Mouse (Mus musculus) macrophage (primary cell): ENCODE measurements around the gene Syt7. TPM values are rescaled to one million over a fixed set of nuclear protein-coding genes. Genes with fewer than 3 reads are reported as not detected.

Experiments
- H3K27ac ChIP-seq: fragments of 350-480 bp; formaldehyde crosslinking; 2 replicates; pipeline ENCODE4 v1.9.0; 2021
- H3K36me3 ChIP-seq: fragments of 350-480 bp; formaldehyde crosslinking; 2 replicates; pipeline ENCODE4 v1.9.0; 2021; ENCODE audit errors: inconsistent target
- H3K4me3 ChIP-seq: fragments of 350-480 bp; formaldehyde crosslinking; 2 replicates; pipeline ENCODE4 v1.9.0; 2021; ENCODE audit errors: inconsistent target
- H3K79me2 ChIP-seq: fragments of 350-480 bp; formaldehyde crosslinking; 2 replicates; pipeline ENCODE4 v1.9.0; 2021; ENCODE audit errors: inconsistent target
- WGBS: methylation state at CpG from one replicate; pipeline ENCODE4 v1.1.7; 2026; ENCODE audit warnings: inconsistent platforms; ENCODE audit not compliant: missing documents; 5-methylcytosine and 5-hydroxymethylcytosine counted together
- polyA plus RNA-seq: library from polyadenylated mRNA; stranded (reverse); fragments of 250-400 nt; gene quantifications from 3 replicates; pipeline ENCODE4 v1.2.4, GENCODE M21; 2018; ENCODE audit warnings: inconsistent platforms
- total RNA-seq, 78 experiments: library from RNA; depleted of rRNA; stranded (reverse); fragments of 250-400 nt; gene quantifications; 1 replicate in 9 of 78; 2 replicates in 24 of 78; 3 replicates in 43 of 78; 4 replicates in 2 of 78; pipeline ENCODE4 v1.2.4; 2018; ENCODE audit warnings: inconsistent platforms in 56 of 78

The Syt7 gene
- 10 to 100 TPM in 1 of 26 experiments, 1 to 10 TPM in 13, under 1 TPM in 1, not detected in 11; 0.38 to 14.9 (median 2.3) TPM for total RNA-seq (2018; cell fraction: chromatin; rRNA removed)
- 1 to 10 TPM in 13 of 26 experiments, under 1 TPM in 4, not detected in 9; under 0.01 to 6.5 (median 3.3) TPM for total RNA-seq (2018; cell fraction: cytosol; rRNA removed)
- total RNA-seq (2018; cell fraction: nucleus; rRNA removed) = 1 to 10 TPM in 13 of 26 experiments, under 1 TPM in 2, not detected in 11; 0.51 to 6.4 (median 2.8) TPM
- polyA plus RNA-seq = not detected in 3 replicates

DNA sequence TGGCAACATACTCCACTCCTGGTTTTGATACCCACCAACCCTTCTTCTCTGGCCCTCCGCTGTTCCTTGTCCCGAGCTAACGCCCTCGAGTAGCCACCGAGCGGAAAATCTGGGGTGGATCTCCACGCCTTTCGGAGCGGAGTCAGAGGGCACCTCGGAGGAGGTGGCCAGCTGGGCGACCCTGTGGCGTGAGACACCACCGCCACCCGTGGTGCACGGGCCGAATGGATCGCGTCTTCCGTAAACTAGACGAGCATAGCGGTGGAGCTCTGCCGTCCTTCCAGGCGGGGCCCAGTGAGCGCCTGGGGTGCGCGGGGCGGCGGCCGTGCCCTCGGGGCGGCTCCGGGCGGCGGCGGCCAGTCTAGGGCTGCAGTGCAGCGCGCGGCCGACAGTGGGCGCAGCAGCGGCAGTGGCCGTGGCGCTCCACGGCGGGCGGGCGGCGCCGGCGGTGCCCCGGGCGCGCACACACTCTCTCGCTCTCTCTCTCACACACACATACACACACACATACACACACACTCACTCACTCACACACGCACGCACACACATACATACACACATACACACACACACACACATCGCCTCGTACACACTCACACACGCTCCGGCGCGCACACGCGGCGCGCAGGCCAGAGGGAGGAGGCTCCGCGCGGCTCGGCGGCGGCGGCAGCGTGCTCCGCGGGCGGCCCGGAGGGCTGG lies at the start of gene Syt7:
TSS of gene Syt7 (plus strand) at position 476 of the 699 bp plus-strand sequence.
- 3% methylated on average over 52 of the region's 78 CpGs for WGBS
- Histone ChIP-seq H3K79me2 (no peaks in the 10 kb centered on the region), H3K4me3 (no peak within 1 kb of the TSS)

DNA sequence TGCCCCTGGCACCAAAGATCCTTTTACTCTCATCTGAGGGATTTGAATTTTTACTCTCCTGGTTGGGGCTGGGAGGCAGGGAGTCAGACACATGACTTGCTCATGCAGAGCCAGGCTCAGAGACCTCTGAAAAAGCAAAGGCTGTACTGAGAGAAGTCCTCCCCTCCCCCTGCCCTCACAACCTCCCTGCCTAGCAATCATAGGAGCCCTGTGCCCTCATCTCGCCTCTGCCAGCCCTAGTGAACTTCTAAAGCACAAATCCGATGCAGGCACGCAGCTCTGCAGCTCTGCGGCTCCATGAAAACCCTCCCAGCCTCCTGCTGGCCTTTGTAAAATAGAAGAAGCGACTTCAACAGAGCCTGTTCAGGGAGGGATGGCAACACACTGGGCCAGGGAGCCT lies 49.6 kb upstream of the Syt7 start:
- H3K36me3 ChIP-seq = no peaks in the 10 kb centered on the region
- WGBS = 42% methylated on average over 5 of the region's 5 CpGs

More for the DNA sequence above, at the start of gene Syt7:
- H3K36me3 ChIP-seq = no peaks in the 10 kb centered on the region
- no peak within 1 kb of the TSS for H3K27ac ChIP-seq

DNA sequence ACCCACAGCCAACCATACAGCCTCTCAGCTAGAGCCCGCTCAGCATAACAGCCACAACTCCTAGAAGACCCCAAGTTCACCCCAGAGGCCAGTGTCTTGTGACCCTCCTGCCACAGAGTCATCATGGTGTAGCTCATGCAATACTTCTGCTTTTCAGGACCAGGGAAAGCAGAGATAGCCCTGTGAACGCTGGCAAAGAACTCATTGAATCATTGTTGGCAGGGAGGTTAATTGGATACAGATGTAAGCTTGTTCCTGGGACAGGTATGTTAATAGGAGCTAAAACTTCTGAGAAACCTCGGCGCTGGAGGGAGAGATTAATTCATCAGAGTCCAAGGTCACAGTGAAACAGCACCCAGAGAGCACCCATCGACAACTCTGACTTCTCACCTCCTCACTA lies 48.2 kb upstream of the Syt7 start:
- WGBS = 42% methylated on average over 5 of the region's 5 CpGs
- Histone ChIP-seq H3K4me3 (no peak overlapping the region), H3K27ac (no peak overlapping the region), H3K36me3 (no peaks in the 10 kb centered on the region), H3K79me2 (no peaks in the 10 kb centered on the region)

More for the DNA sequence above, 49.6 kb upstream of the Syt7 start:
- Histone ChIP-seq H3K79me2 (no peaks in the 10 kb centered on the region), H3K27ac (no peak overlapping the region), H3K4me3 (no peak overlapping the region)

DNA sequence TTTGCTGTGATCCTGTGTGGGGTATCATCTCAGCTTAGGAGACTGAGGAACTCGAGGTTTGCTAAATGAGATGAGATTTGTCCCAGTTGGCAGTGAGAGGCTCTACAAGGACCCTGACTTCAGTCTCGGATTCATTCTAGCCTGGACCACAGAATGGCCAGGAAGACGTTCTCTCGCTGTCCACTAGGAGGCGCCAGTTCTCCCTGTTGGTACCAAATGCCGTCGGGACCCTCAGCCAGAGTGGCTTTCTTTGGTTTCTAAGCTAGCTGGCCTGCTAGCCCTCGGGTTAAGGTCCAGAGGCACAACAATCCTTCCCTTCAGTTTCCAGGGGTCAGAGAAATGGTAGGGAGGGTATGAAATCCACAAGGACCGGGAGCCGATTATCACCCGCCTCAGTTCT lies 47.7 kb upstream of the Syt7 start:
- Histone ChIP-seq H3K4me3 (no peak overlapping the region), H3K27ac (no peak overlapping the region), H3K36me3 (no peaks in the 10 kb centered on the region), H3K79me2 (no peaks in the 10 kb centered on the region)
- 19% methylated on average over 11 of the region's 11 CpGs for WGBS

DNA sequence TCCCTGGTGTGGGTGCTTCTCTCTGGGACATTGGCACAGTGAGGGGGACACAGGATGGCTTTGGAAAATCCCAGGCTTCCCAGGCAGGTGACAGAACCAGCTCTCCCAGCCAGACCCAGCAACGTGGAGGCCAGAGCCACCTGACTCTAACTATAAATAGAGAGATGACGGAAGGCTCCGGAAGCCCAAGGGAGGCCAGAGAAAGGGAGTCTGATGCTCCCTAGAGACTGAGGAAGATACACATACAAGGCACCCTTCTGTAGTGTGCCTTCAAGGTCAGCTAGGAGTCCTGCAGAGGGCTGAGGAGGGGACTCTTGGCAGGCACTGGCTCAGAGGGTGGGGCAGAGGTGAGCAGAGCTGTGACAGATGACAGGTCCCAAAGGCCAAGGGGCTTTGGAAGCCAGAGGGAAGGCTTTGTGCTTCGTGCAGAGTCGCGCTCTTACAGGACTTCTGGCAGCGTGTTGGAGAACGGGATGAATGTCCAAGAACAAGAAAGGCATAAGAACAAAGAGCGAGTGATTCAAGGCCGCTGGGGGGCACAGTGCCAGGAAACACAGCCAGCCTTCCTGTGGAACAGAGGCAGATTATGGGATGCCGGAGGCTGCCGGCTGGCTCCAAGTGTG lies 47.0 kb upstream of the Syt7 start:
- no peak overlapping the region for H3K27ac ChIP-seq
- no peaks in the 10 kb centered on the region for H3K79me2 ChIP-seq
- H3K4me3 ChIP-seq = no peak overlapping the region
- H3K36me3 ChIP-seq = no peaks in the 10 kb centered on the region
- WGBS = 81% methylated on average over 12 of the region's 12 CpGs

DNA sequence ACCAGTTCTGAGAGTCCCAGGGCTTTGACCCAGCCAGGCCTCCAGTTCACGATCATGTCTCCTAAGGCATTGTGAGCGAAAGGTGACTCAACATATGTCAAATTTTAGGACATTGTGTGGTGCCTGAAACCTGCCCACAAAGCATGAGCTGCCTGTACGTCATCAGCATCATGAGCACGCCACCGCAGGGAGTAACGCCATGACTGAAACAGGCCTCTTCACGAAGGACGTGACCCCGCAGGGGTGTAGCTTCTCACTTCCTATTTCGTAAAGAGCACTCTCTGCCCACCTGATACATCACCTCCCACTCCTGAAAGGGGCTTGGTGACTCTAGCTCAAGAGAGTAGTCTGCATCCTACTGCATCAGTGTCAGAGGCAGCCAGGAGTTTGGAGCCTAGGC lies 45.0 kb upstream of the Syt7 start:
- Histone ChIP-seq H3K4me3 (no peak overlapping the region), H3K27ac (no peak overlapping the region), H3K79me2 (no peaks in the 10 kb centered on the region), H3K36me3 (no peaks in the 10 kb centered on the region)
- 85% methylated on average over 10 of the region's 10 CpGs for WGBS

DNA sequence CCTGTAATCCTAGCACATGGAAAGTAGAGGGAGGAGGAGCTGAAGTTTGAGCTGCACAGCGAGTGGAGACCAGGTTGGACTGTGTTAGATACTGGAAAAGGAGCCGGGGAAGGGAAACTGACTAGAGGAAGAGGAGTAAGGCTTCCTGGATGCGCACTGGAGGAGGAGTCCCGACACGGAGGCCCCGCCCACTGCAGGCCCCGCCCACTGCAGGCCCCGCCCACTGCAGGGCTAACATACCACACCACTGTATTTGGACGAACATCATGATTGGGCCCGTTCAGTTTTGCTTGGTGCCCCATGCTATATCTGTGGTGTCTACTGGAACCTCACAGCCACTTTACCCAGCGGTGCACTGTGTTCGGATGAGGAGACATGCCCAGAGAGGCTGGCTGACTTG lies 43.2 kb upstream of the Syt7 start:
- WGBS = 48% methylated on average over 12 of the region's 12 CpGs
- no peaks in the 10 kb centered on the region for H3K36me3 ChIP-seq
- no peak overlapping the region for H3K4me3 ChIP-seq
- no peaks in the 10 kb centered on the region for H3K79me2 ChIP-seq
- H3K27ac ChIP-seq = no peak overlapping the region

DNA sequence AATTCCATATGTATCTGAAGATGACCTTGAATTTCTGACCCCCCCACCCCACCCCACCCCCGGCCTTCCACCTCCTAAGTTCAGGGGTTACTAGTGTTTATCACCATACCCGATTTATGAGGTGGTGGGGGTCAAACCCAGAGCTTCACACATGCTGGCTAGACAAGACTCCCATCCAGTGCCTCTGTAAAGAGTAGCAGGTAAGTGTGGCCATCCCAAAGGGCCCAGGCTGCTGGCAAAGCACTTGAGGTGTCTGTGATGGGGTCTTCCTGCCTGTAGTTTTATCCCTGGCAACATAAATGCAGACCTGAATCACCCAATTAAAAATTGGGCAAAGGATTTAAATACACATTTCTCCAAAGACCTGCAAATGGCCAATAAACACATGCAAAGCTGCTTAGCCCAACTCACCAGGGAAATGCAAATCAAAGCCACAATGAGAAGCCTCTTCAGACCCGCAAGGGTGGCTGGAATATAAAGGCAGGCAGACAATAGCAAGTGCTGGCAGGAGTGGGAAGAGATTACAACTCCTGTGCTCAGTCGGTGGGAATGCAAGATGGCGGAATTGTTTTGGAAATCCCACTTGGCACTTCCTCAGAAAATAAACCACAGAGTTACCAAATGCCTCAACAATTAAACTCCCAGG lies 41.1 kb upstream of the Syt7 start:
- Histone ChIP-seq H3K79me2 (no peaks in the 10 kb centered on the region), H3K36me3 (no peaks in the 10 kb centered on the region), H3K27ac (no peak overlapping the region), H3K4me3 (no peak overlapping the region)
- 83% methylated on average over 4 of the region's 5 CpGs for WGBS

DNA sequence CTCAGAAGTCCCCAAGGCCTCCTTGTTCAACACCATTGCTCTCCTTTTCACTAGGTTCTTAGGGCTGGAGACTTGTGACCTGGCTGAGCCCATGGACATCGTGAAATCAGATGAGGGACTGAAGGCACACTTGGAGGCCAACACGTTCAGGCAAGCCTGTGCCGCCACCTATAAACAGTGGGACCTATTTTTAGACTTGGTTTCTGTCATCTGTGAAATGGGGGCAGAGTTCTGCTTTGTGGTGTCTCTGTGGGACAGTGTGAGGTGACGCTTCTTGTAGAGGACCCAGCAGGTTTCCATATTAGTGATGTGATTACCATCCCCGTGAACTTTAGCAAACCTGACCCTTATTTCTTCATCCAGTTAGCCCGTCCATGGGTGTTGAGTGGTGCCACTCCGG lies 36.7 kb upstream of the Syt7 start:
- no peaks in the 10 kb centered on the region for H3K79me2 ChIP-seq
- no peak overlapping the region for H3K4me3 ChIP-seq
- WGBS = 88% methylated on average over 7 of the region's 7 CpGs
- no peaks in the 10 kb centered on the region for H3K36me3 ChIP-seq
- no peak overlapping the region for H3K27ac ChIP-seq

DNA sequence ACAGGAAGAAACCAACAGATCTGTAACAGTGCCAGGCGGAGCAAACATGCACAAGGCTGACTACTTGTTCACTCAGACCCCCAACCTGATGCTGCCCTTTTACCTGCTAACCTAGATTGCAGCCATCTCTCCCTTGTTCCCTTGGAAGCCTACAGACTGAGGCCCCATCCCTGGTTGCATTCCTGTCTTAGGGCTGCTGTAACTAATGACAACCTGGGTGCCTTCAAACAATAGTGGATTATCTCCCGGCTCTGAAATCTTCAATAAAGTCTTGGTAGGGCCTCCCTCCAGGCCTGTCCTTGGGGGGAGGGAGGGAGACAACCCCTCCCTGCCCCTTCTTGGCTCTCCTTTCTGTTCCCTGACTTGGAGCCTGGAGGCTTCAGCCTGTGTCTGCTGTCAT lies 34.1 kb upstream of the Syt7 start:
- no peaks in the 10 kb centered on the region for H3K79me2 ChIP-seq
- WGBS = 88% methylated on average over 2 of the region's 2 CpGs
- no peak overlapping the region for H3K27ac ChIP-seq
- no peaks in the 10 kb centered on the region for H3K36me3 ChIP-seq
- H3K4me3 ChIP-seq = no peak overlapping the region

DNA sequence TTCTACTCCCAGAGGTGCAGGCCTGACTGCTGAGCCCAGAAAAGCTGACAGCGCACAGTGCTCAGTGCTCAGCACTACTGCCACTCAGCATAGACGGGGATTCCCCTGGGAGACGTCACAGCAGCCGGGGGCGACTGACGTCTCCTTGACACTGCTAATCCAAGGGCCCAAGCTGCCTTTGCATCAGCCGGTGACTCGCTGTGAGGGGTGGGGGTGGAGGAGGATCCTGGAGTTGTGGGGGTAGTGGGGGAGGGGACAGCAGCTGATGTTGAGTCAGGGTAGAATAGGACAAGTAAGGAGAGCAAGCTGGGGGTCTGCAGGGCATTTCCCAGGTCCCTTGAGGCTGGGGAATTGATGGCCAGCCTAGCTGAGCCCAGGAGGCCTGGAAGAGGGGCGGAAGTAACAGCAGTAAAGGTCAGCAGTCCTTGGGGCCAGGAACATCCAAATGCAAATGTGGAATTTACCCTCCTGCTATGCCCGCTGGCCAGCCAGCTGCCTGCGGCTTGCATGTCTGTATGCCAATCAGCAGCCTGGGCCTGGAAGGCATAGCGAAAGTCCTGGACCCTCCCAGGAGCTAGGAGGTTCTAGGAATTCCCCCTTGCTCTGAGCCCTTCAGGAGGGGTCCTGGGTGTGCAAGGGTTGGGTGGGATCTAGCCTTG lies 31.9 kb upstream of the Syt7 start:
- Histone ChIP-seq H3K4me3 (no peak overlapping the region), H3K36me3 (no peaks in the 10 kb centered on the region), H3K27ac (no peak overlapping the region), H3K79me2 (no peaks in the 10 kb centered on the region)
- WGBS = 37% methylated on average over 6 of the region's 12 CpGs

DNA sequence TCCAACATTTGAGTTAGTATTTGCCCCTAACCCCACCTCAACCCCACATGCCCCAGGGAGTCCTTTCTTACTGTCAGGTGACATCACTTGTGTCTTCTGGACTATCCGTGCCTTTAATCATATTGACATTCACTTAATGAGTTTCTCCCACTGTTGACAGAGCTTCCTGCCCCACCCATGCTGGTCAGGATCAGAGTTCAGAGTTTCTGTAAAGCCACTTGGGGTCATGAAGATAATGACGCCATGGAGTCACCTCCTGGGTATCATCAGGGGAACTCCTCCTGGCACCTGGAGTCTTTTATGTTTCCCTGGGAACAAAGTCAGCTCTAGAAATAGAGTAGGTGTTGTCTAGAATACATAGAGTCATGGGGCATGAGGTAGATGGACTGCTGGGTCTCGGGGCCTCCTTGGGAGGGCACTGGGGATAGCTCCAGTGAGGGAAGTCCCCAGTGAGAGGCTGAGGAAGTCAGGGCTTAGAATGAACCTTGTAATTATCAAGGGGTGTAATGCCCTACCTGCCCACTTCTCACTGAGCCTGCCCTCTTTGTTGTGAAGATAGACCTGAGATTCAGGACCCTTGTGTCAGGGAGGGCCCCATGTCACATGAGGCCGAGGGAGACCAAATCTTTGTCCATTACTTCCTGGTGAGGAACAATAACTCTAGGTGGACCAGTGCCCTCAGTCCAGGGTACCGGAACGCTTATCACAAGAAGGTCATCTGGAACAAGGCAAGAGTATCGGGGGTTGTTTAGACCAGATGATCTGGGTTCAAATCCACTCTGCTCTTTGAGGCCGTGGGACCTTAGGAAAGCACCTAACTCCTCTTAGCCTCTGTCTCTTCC lies 29.6 kb upstream of the Syt7 start:
- Histone ChIP-seq H3K4me3 (no peak overlapping the region), H3K36me3 (no peaks in the 10 kb centered on the region), H3K27ac (no peak overlapping the region), H3K79me2 (no peaks in the 10 kb centered on the region)
- WGBS = 86% methylated on average over 8 of the region's 8 CpGs

DNA sequence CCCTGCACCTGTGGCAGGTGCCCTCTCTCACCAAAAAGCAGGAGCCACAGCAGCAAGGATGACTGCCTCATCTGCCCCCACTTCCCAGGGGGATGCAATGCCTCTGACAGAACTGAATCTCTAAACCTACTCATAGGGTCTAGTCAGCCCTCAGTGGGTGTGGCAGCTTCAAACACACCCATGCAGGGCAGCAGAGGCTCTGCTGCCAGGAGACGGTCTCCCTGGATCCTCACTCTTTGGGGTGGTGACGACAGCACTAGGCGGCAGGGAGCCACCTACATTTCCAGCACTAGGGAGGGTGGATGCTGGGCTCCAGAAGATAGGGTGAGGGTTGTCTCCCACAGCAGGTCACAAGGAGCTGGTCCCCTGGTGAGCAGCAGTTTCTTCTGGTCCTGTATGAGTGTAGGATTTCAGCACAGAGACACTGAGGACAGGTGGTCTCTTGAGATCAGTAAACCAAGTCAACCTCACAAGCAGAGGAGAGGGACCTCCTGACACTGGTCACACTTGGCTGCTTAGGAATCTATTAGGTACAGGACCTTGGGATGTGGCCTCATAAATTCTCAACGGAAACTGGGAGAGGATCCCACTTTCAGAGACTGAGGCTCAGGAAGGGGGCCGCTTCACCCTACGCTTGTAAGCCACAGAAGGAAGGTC lies 26.3 kb upstream of the Syt7 start:
- no peak overlapping the region for H3K4me3 ChIP-seq
- no peaks in the 10 kb centered on the region for H3K36me3 ChIP-seq
- WGBS = 77% methylated on average over 6 of the region's 6 CpGs
- H3K79me2 ChIP-seq = no peaks in the 10 kb centered on the region
- no peak overlapping the region for H3K27ac ChIP-seq
